Mouse (Mus musculus) spleen, adult 2 months (tissue): ENCODE measurements around the gene Myo18a. TPM values are rescaled to one million over a fixed set of nuclear protein-coding genes. Genes with fewer than 3 reads are reported as not detected.
A peak's percentile ranks its signal among the peaks of the same experiment; 100 is the strongest.

Experiments
- DNase-seq, 2 experiments: peaks; one replicate each; pipeline versions ENCODE4 v3.0.0 to v3.0.0-alpha.2; 2012 to 2021; ENCODE audit warnings: low spot score in 2 of 2, low read depth in 1 of 2
- H3K27ac ChIP-seq: fragments of 200-500 bp; 2 replicates; pipeline ENCODE4 v1.5.1; 2012; ENCODE audit warnings: low read length, inconsistent platforms; ENCODE audit not compliant: insufficient read depth
- H3K27me3 ChIP-seq: fragments of 200-500 bp; 2 replicates; pipeline ENCODE4 v1.6.1; 2012; ENCODE audit warnings: mild to moderate bottlenecking, moderate library complexity, low read length, inconsistent platforms; ENCODE audit not compliant: control insufficient read depth, insufficient read depth
- H3K36me3 ChIP-seq: fragments of 200-500 bp; 2 replicates; pipeline ENCODE4 v1.6.1; 2012; ENCODE audit warnings: mild to moderate bottlenecking, low read length, inconsistent platforms; ENCODE audit not compliant: control insufficient read depth, insufficient read depth
- H3K4me1 ChIP-seq: fragments of 200-500 bp; 2 replicates; pipeline ENCODE4 v1.6.1; 2011; ENCODE audit warnings: inconsistent platforms; ENCODE audit not compliant: control insufficient read depth, insufficient read depth, insufficient read length
- H3K4me3 ChIP-seq: fragments of 200-500 bp; 2 replicates; pipeline ENCODE4 v1.5.1; 2011; ENCODE audit warnings: mild to moderate bottlenecking, inconsistent platforms; ENCODE audit not compliant: insufficient read depth, insufficient read length; ENCODE audit errors: extremely low read depth
- CTCF ChIP-seq: fragments of 200-500 bp; IDR thresholded peaks from 2 replicates; pipeline ENCODE4 v1.5.1; 2011; ENCODE audit warnings: mild to moderate bottlenecking, inconsistent platforms; ENCODE audit not compliant: insufficient read depth, insufficient read length, insufficient replicate concordance; ENCODE audit errors: extremely low read depth
- POLR2A ChIP-seq: fragments of 200-500 bp; IDR thresholded peaks from 2 replicates; pipeline ENCODE4 v1.6.1; 2011; ENCODE audit warnings: low read depth, low read length, inconsistent platforms
- WGBS: fragments of 180-500 bp; shearing (Covaris S2); methylation state at CpG from one replicate; pipeline ENCODE4 v1.1.7; 2018; 5-methylcytosine and 5-hydroxymethylcytosine counted together
- polyA plus RNA-seq: library from polyadenylated mRNA; depleted of rRNA; stranded (reverse); fragments of >200 nt; gene quantifications from 2 replicates; pipeline ENCODE4 v1.2.3, GENCODE M21; 2012

Myo18a gene
- polyA plus RNA-seq, 1 experiment = 52.3 TPM

DNA sequence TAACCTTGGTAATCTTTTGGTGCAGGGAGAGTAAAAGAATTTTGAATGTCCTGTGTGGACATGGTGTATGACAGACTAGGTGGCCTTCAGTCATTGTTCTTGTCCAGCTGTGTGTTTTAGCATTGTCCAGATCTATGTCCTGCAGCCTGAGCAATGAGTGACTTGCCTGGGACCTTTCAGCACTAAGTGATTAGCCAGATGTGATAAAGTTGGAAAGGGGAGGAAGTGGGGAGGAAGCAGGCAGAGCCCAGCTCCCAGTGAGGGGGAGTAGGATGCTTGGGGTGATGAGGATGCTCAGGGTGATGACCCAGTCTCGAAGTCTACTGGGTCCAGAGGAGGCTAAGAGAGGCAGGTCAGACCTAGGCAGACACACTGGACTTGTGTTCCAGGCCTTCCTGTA is 16.2 kb downstream of the Myo18a start:
- Histone ChIP-seq H3K27ac (no peak overlapping the region), H3K36me3 (no peaks in the 10 kb centered on the region), H3K27me3 (no peaks in the 10 kb centered on the region), H3K4me1 (peaks cover 4% of the 10 kb centered on the region; the same call in 1 of the 2 replicates), H3K4me3 (no peak overlapping the region)
- WGBS = 91% methylated on average over 1 of the region's 1 CpGs
- no peak for DNase-seq
- TF ChIP-seq POLR2A (no peak), CTCF (no peak)

GRCm38 (mm10) chr11:77781088-77781487 is 18.0 kb downstream of the Myo18a start:
- no peaks in the 10 kb centered on the region for H3K36me3 ChIP-seq
- no peak overlapping the region for H3K27ac ChIP-seq
- no peaks in the 10 kb centered on the region for H3K27me3 ChIP-seq
- peaks cover 8% of the 10 kb centered on the region; the same call in 1 of the 2 replicates for H3K4me1 ChIP-seq
- TF ChIP-seq POLR2A = no peak
- no peak for TF ChIP-seq CTCF
- DNase-seq = no peak
- no peak overlapping the region for H3K4me3 ChIP-seq
- 85% methylated on average over 7 of the region's 7 CpGs for WGBS

DNA sequence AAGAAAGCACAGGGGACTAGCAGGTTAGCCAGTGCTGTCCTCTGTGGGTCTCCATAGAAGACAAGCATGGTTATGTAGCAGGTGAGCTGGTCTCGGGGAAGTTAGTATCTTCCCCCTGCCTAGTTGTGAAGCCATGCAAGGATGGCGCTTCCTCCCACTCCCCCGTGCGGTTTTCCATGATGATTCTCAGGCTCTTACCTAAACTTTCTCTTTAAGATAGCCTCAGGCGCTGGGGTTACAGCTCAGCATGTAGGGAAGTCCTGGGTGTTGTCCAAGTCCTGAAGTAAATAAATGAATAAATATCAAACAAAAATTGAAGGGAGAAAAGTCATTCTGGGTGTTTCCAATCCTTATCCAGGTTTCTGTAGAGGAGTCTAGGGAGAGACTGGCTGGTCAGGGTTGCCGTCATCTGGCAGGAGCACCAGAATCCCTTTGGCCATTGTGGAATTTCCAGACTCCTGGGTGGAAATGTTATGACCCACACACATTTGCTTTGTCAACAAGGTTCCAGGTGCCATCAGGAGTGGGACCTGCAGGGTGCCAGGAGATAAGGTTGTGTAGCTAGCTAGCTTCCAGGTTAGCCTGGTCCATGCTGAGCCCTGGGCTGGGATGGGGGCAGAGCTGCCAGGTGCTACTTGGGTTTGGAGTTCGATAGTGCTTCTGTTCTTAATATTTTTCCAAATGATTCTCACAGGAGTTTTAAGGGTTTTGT is 19.2 kb downstream of the Myo18a start:
- DNase-seq = no peak
- H3K27me3 ChIP-seq = no peaks in the 10 kb centered on the region
- no peak overlapping the region for H3K27ac ChIP-seq

GRCm38 (mm10) chr11:77783211-77783746 is 20.2 kb downstream of the Myo18a start:
- no peaks in the 10 kb centered on the region for H3K36me3 ChIP-seq
- no peaks in the 10 kb centered on the region for H3K27me3 ChIP-seq
- peak overlapping the region; percentile 52 for H3K27ac ChIP-seq
- peaks cover 8% of the 10 kb centered on the region; the same call in 1 of the 2 replicates for H3K4me1 ChIP-seq
- no peak for TF ChIP-seq CTCF
- 63% methylated on average over 10 of the region's 10 CpGs for WGBS
- no peak overlapping the region for H3K4me3 ChIP-seq
- DNase-seq = no peak

More for the DNA sequence above, 19.2 kb downstream of the Myo18a start:
- TF ChIP-seq CTCF (no peak), POLR2A (no peak)
- 87% methylated on average over 7 of the region's 7 CpGs for WGBS
- Histone ChIP-seq H3K4me3 (no peak overlapping the region), H3K36me3 (no peaks in the 10 kb centered on the region), H3K4me1 (peaks cover 8% of the 10 kb centered on the region; the same call in 1 of the 2 replicates)

- Histone ChIP-seq H3K4me1 (peaks cover 8% of the 10 kb centered on the region; the same call in 1 of the 2 replicates), H3K4me3 (0 out of 2 replicates have a peak overlapping the region, but pooled peaks have one; percentile 31), H3K27ac (peak overlapping the region; percentile 52), H3K36me3 (no peaks in the 10 kb centered on the region), H3K27me3 (no peaks in the 10 kb centered on the region)
- DNase-seq = no peak
- WGBS = 11% methylated on average over 18 of the region's 18 CpGs
- peak; percentile 8; the same call in 1 of the 2 replicates for TF ChIP-seq CTCF
- TF ChIP-seq POLR2A = no peak
These were observed 21.0 kb downstream of the Myo18a start for GRCm38 (mm10) chr11:77783747-77784646.

- no peak for TF ChIP-seq CTCF
- TF ChIP-seq POLR2A = no peak
- Histone ChIP-seq H3K4me3 (no peak overlapping the region), H3K27ac (peak overlapping the region; percentile 52), H3K27me3 (no peaks in the 10 kb centered on the region), H3K4me1 (peaks cover 8% of the 10 kb centered on the region; the same call in 1 of the 2 replicates), H3K36me3 (no peaks in the 10 kb centered on the region)
- DNase-seq = no peak
- WGBS = 79% methylated on average over 9 of the region's 9 CpGs
These were observed 21.8 kb downstream of the Myo18a start for GRCm38 (mm10) chr11:77784894-77785293.
